Mouse (Mus musculus): ENCODE results near the gene Disp2.

DNA sequence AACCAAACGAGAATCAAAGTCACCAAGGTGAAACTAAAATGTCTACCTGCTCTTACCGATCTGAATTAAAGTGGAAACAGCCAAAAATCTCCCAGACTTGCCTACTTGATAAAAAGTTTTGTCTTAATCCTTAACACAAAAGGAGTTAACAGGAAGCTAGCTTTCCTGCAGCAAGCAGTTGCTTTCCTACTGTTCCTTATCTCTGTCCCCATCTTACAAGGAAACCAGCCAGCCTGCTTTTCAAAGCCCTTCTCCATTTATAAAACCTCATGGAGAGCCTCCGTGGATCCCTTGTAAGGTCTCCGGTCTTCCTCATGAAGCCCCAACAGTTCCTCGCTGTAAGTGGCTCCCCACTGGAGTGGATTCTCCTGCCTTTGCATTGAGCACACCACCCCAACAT is 58.8 kb downstream of the Disp2 start:
- TF ChIP-seq CTCF (IDR thresholded peaks at IDR 0.05; ENCODE audit: borderline replicate concordance, control insufficient read depth, extremely low read depth, insufficient read depth, low read length, poor library complexity) (no peak), POLR2A (IDR thresholded peaks at IDR 0.05; ENCODE audit: control insufficient read depth, extremely low read depth, insufficient read depth, low read length, poor library complexity) (no peak)
